Mouse (Mus musculus) cortical plate, adult 2 months (tissue): ENCODE data around the gene Nap1l5.

Experiments
- CTCF ChIP-seq: fragments of 200-500 bp; IDR thresholded peaks from 2 replicates; pipeline ENCODE4 v1.5.1; 2011; ENCODE audit warnings: mild to moderate bottlenecking, control low read depth, low read length; ENCODE audit not compliant: insufficient read depth; ENCODE audit errors: extremely low read depth
- POLR2A ChIP-seq: fragments of 200-500 bp; IDR thresholded peaks from 2 replicates; pipeline ENCODE4 v1.6.1; 2011; ENCODE audit warnings: mild to moderate bottlenecking, low read length, control low read depth; ENCODE audit not compliant: insufficient read depth; ENCODE audit errors: extremely low read depth

DNA sequence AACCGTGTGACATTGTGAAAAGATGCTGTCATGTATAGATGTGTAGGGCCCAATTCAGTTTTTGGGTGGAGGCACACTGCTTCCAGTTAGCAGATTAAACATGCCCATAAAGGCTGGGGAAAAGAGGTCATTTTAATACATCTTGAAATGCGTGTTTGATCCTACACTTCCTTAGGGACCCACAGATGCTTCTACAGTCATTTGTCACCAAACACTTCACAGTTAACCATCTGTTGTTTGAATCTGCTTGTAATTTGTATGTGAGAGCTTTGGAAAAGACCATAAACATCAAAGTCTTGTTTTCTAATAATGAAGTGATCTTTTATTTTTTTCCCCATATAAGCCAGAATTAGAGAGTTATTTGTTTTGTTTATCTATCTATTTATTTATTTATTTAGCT is 915 bp upstream of the Nap1l5 start:
- TF ChIP-seq POLR2A (no peak), CTCF (no peak)
